Mouse (Mus musculus): ENCODE results near the gene U2surp.
A peak's percentile ranks its signal among the peaks of the same experiment; 100 is the strongest.

The U2surp gene

GRCm38 (mm10) chr9:95511472-95512330 is at the start of gene U2surp:
Gene U2surp, minus strand, starts transcription at chr9:95511996.
- peak; percentile 89 to 93 for DNase-seq (ENCODE audit: low spot score in 2 of 2)

- peak in 1 of 2 experiments; percentile 3 for DNase-seq (ENCODE audit: low spot score in 2 of 2)
Observed at GRCm38 (mm10) chr9:95559936-95560735, 48.3 kb upstream of the U2surp start.

- peak in 1 of 2 experiments; percentile 6 for DNase-seq (ENCODE audit: low spot score in 2 of 2)
Observed at GRCm38 (mm10) chr9:95559059-95559935, 47.5 kb upstream of the U2surp start, which contains the start of gene Paqr9. Gene Paqr9, plus strand, starts transcription at chr9:95559657.

GRCm38 (mm10) chr9:95558726-95559058 is 46.9 kb upstream of the U2surp start:
- no peak for DNase-seq (ENCODE audit: low spot score in 2 of 2)

GRCm38 (mm10) chr9:95557722-95558121 is 45.9 kb upstream of the U2surp start:
- DNase-seq (ENCODE audit: low spot score in 2 of 2), result no peak

GRCm38 (mm10) chr9:95556067-95556512 is 44.3 kb upstream of the U2surp start:
- no peak for DNase-seq (ENCODE audit: low spot score in 2 of 2)

- no peak for DNase-seq (ENCODE audit: low spot score in 2 of 2)
Observed at GRCm38 (mm10) chr9:95555233-95555740, 43.5 kb upstream of the U2surp start.

- no peak for DNase-seq (ENCODE audit: low spot score in 2 of 2)
Observed at GRCm38 (mm10) chr9:95554231-95555221, 42.7 kb upstream of the U2surp start.

GRCm38 (mm10) chr9:95552175-95552705 is 40.4 kb upstream of the U2surp start:
- no peak for DNase-seq (ENCODE audit: low spot score in 2 of 2)

GRCm38 (mm10) chr9:95550856-95551774 is 39.3 kb upstream of the U2surp start:
- DNase-seq (ENCODE audit: low spot score in 2 of 2), result no peak

- no peak for DNase-seq (ENCODE audit: low spot score in 2 of 2)
Observed at GRCm38 (mm10) chr9:95549626-95550411, 38.0 kb upstream of the U2surp start.

GRCm38 (mm10) chr9:95546679-95547078 is 34.9 kb upstream of the U2surp start:
- DNase-seq (ENCODE audit: low spot score in 2 of 2), result no peak

GRCm38 (mm10) chr9:95544598-95544997 is 32.8 kb upstream of the U2surp start:
- no peak for DNase-seq (ENCODE audit: low spot score in 2 of 2)

GRCm38 (mm10) chr9:95542475-95542874 is 30.7 kb upstream of the U2surp start:
- DNase-seq (ENCODE audit: low spot score in 2 of 2), result no peak

GRCm38 (mm10) chr9:95541650-95542432 is 30.0 kb upstream of the U2surp start:
- DNase-seq (ENCODE audit: low spot score in 2 of 2), result no peak

GRCm38 (mm10) chr9:95541208-95541607 is 29.4 kb upstream of the U2surp start:
- no peak for DNase-seq (ENCODE audit: low spot score in 2 of 2)

GRCm38 (mm10) chr9:95540487-95540886 is 28.7 kb upstream of the U2surp start:
- DNase-seq (ENCODE audit: low spot score in 2 of 2), result peak in 1 of 2 experiments; percentile 19

Data from urinary bladder, adult 18-20 months (tissue).